Mouse (Mus musculus): ENCODE data around the gene Cfap43. TPM values are rescaled to one million over a fixed set of nuclear protein-coding genes. Genes with fewer than 3 reads are reported as not detected.

Gene Cfap43
- polyA plus RNA-seq, 1 experiment from 2014 or later: 0.19 TPM

DNA sequence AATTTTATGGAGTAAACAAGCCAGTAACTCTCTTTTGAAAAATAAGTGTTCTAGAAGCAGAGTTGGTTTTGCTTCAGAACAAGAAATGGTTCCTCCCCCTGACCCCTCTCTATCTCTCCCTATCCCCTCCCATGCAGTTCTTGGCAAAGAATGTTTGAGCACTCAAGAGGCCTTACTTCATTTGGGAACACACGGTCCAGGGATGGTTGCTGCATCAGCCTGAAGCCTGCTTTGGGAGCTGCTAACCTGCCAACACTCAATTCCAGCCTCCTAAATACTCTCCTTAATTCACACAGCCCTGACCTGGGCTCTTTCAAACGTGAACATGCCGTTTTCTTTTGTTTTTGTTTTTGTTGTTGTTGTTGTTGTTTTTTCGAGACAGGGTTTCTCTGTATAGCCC, 194.2 kb downstream of the Cfap43 start:
- DNase-seq (ENCODE audit: low spot score) (no peak), ATAC-seq (ENCODE audit: insufficient read depth, low FRiP score, low TSS enrichment) (no peak)
- Histone ChIP-seq H3K27ac (ENCODE audit: low read depth, low read length) (no peak overlapping the region), H3K4me3 (ENCODE audit: low read depth, low read length) (no peak overlapping the region), H3K27me3 (ENCODE audit: control insufficient read depth, insufficient read depth, low read length) (no peaks in the 10 kb centered on the region), H3K9ac (ENCODE audit: low read length) (no peak overlapping the region), H3K9me3 (ENCODE audit: control insufficient read depth, low read length) (no peaks in the 10 kb centered on the region), H3K36me3 (ENCODE audit: control insufficient read depth, insufficient read depth, low read length) (no peaks in the 10 kb centered on the region), H3K4me2 (ENCODE audit: low read depth) (no peak overlapping the region), H3K4me1 (ENCODE audit: control insufficient read depth, insufficient read depth, low read length) (no peaks in the 10 kb centered on the region)
- whole genome bisulfite sequencing: 79% methylated on average over 4 of the region's 4 CpGs

DNA sequence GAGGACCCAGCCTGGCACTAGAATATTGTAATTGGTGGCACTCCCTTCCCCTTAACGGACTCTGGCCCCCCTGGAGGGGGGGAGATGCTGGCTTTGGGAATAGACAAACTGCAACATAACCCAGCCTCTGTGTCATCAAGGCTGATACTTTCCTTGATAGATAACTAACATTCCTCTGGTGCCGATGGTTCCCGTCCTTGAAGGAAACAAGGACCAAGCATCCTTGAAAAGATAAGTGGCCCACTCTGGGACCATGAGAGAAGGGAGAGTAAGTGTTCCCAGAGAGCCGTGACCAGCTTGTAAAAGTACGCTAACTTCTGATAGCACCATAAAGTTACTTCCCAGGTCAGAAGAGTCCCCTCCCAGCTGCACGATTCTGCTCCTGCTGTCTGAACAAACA, 196.6 kb downstream of the Cfap43 start:
- H3K27ac ChIP-seq (ENCODE audit: low read depth, low read length): no peak overlapping the region
- ATAC-seq (ENCODE audit: insufficient read depth, low FRiP score, low TSS enrichment): no peak
- H3K9ac ChIP-seq (ENCODE audit: low read length): no peak overlapping the region
- H3K4me1 ChIP-seq (ENCODE audit: control insufficient read depth, insufficient read depth, low read length): no peaks in the 10 kb centered on the region
- H3K36me3 ChIP-seq (ENCODE audit: control insufficient read depth, insufficient read depth, low read length): no peaks in the 10 kb centered on the region
- DNase-seq (ENCODE audit: low spot score): no peak
- WGBS: 45% methylated on average over 6 of the region's 6 CpGs
- no peaks in the 10 kb centered on the region for H3K27me3 ChIP-seq (ENCODE audit: control insufficient read depth, insufficient read depth, low read length)
- no peak overlapping the region for H3K4me2 ChIP-seq (ENCODE audit: low read depth)
- H3K9me3 ChIP-seq (ENCODE audit: control insufficient read depth, low read length): no peaks in the 10 kb centered on the region
- H3K4me3 ChIP-seq (ENCODE audit: low read depth, low read length): no peak overlapping the region

DNA sequence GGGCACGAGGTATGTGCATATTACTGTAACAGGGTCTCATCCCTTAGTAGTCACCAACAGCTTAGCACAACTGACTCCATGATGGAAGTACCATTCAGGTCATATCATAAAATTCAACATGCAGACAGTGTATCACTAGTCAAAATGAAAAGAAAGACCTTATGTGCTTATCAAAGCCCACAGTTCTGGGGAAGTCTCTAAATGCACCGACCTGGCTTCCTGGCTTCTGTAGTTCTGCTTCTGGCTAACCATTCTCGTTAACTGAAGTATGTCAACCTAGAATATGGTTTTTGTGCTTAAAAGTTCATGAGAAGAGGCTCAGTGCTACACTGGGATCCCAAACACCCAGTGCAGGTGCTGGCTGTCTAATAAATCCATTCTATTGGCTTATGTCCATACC, 199.9 kb downstream of the Cfap43 start:
- 91% methylated on average over 3 of the region's 3 CpGs for WGBS
- H3K27me3 ChIP-seq (ENCODE audit: control insufficient read depth, insufficient read depth, low read length): no peaks in the 10 kb centered on the region

DNA sequence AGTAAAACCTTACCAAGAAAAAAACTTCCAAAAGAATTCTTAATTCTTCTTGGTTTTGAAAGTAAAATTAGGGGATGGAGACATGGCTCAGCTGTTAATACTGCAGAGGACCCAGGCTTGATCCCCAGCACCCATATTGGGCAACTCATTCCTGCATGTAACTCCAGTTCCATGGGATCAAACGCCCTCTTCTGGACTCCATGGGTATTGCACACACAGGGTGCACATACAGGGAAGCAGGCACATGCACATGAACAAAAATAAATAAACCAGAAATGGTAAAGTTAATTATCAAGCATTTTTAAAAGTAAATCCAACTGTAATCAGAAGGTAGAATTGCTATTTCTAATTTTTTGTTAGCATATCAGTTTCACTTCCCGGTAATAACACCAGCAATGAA, 202.9 kb downstream of the Cfap43 start:
- Histone ChIP-seq H3K36me3 (ENCODE audit: control insufficient read depth, insufficient read depth, low read length) (no peaks in the 10 kb centered on the region), H3K9me3 (ENCODE audit: control insufficient read depth, low read length) (no peaks in the 10 kb centered on the region), H3K27ac (ENCODE audit: low read depth, low read length) (no peak overlapping the region), H3K9ac (ENCODE audit: low read length) (no peak overlapping the region), H3K4me2 (ENCODE audit: low read depth) (no peak overlapping the region), H3K27me3 (ENCODE audit: control insufficient read depth, insufficient read depth, low read length) (no peaks in the 10 kb centered on the region), H3K4me1 (ENCODE audit: control insufficient read depth, insufficient read depth, low read length) (no peaks in the 10 kb centered on the region), H3K4me3 (ENCODE audit: low read depth, low read length) (no peak overlapping the region)
- DNase-seq (ENCODE audit: low spot score): no peak
- no peak for ATAC-seq (ENCODE audit: insufficient read depth, low FRiP score, low TSS enrichment)
- WGBS: 65% methylated on average over 2 of the region's 2 CpGs

More for the DNA sequence above, 199.9 kb downstream of the Cfap43 start:
- no peaks in the 10 kb centered on the region for H3K9me3 ChIP-seq (ENCODE audit: control insufficient read depth, low read length)
- no peak overlapping the region for H3K9ac ChIP-seq (ENCODE audit: low read length)
- no peak overlapping the region for H3K4me2 ChIP-seq (ENCODE audit: low read depth)
- DNase-seq (ENCODE audit: low spot score) (no peak), ATAC-seq (ENCODE audit: insufficient read depth, low FRiP score, low TSS enrichment) (no peak)
- no peaks in the 10 kb centered on the region for H3K4me1 ChIP-seq (ENCODE audit: control insufficient read depth, insufficient read depth, low read length)
- H3K36me3 ChIP-seq (ENCODE audit: control insufficient read depth, insufficient read depth, low read length): no peaks in the 10 kb centered on the region
- H3K27ac ChIP-seq (ENCODE audit: low read depth, low read length): no peak overlapping the region
- no peak overlapping the region for H3K4me3 ChIP-seq (ENCODE audit: low read depth, low read length)

DNA sequence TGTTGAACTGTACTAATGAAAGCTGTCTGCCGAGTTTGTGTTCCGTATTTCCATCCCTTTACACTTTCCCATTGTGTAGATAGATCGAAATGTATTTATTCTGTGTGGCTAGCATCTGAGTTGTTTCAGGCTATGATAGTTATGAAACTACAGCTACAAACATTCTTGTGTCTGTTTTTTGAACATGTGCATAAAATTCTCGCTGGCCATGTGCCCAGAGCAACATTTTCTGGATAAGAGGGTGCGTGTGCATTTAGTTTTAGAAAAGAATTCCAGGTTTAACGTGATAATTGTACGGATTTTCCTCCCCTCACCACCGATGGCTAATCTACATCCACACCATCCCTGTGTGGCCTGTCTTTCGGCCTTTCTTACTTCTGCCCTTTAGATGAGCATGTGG, 205.6 kb downstream of the Cfap43 start:
- ATAC-seq (ENCODE audit: insufficient read depth, low FRiP score, low TSS enrichment) (no peak), DNase-seq (ENCODE audit: low spot score) (no peak)
- H3K27ac ChIP-seq (ENCODE audit: low read depth, low read length): no peak overlapping the region
- no peaks in the 10 kb centered on the region for H3K9me3 ChIP-seq (ENCODE audit: control insufficient read depth, low read length)
- no peak overlapping the region for H3K4me3 ChIP-seq (ENCODE audit: low read depth, low read length)
- 91% methylated on average over 9 of the region's 9 CpGs for WGBS
- H3K27me3 ChIP-seq (ENCODE audit: control insufficient read depth, insufficient read depth, low read length): no peaks in the 10 kb centered on the region
- H3K4me2 ChIP-seq (ENCODE audit: low read depth): no peak overlapping the region
- H3K36me3 ChIP-seq (ENCODE audit: control insufficient read depth, insufficient read depth, low read length): no peaks in the 10 kb centered on the region
- no peak overlapping the region for H3K9ac ChIP-seq (ENCODE audit: low read length)
- no peaks in the 10 kb centered on the region for H3K4me1 ChIP-seq (ENCODE audit: control insufficient read depth, insufficient read depth, low read length)

DNA sequence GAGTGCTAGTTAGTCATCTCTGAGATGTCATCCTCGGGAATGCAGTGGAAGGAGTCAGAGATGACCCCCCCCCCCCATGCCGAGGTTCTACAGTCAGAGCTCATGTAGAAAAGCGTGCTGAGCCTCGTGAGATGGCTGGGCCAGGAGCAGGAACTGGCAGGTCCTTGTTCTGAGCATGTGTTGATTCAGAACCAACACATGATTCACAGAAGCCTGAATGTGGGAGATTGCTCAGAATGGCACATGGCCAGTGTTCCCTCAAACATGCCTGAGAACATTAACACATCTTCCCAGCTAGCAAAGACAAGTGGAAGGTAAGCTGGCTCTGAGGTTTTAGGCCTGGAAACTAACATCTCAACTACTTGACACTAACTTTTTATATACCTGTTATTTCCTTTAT, 208.7 kb downstream of the Cfap43 start:
- DNase-seq (ENCODE audit: low spot score) (no peak), ATAC-seq (ENCODE audit: insufficient read depth, low FRiP score, low TSS enrichment) (no peak)
- Histone ChIP-seq H3K4me2 (ENCODE audit: low read depth) (no peak overlapping the region), H3K9ac (ENCODE audit: low read length) (no peak overlapping the region), H3K27ac (ENCODE audit: low read depth, low read length) (no peak overlapping the region), H3K4me1 (ENCODE audit: control insufficient read depth, insufficient read depth, low read length) (no peaks in the 10 kb centered on the region), H3K36me3 (ENCODE audit: control insufficient read depth, insufficient read depth, low read length) (no peaks in the 10 kb centered on the region), H3K9me3 (ENCODE audit: control insufficient read depth, low read length) (no peaks in the 10 kb centered on the region), H3K27me3 (ENCODE audit: control insufficient read depth, insufficient read depth, low read length) (no peaks in the 10 kb centered on the region), H3K4me3 (ENCODE audit: low read depth, low read length) (no peak overlapping the region)
- WGBS: 86% methylated on average over 4 of the region's 4 CpGs

DNA sequence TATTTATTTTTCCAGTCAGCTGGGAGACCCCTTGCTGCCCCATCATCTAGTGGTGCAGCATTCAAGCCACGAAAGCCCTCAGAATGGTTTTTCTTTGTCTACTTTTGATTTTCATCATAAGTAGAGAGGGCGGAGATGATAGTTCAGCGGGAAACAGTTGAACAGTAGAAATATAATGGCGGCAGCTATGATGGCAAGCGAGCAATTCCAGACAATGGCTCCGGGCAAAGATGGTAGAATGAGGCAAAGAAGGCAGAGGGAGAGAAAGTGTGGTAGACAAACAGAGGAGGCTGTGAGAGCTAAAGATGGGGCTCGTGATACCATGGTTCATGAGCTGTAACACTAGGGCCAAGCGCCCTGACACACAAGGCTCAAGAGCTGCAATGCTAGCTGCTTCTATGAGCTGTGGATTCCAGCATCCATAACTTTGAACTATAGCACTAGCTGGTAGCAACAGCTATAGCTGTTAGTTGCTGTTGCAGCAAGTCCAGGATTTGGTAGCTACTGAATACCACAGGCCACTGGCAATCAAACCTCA, 213.2 kb downstream of the Cfap43 start:
- no peak for DNase-seq (ENCODE audit: low spot score)
- Histone ChIP-seq H3K27ac (ENCODE audit: low read depth, low read length) (no peak overlapping the region), H3K36me3 (ENCODE audit: control insufficient read depth, insufficient read depth, low read length) (no peaks in the 10 kb centered on the region), H3K9me3 (ENCODE audit: control insufficient read depth, low read length) (no peaks in the 10 kb centered on the region), H3K27me3 (ENCODE audit: control insufficient read depth, insufficient read depth, low read length) (no peaks in the 10 kb centered on the region), H3K9ac (ENCODE audit: low read length) (no peak overlapping the region), H3K4me1 (ENCODE audit: control insufficient read depth, insufficient read depth, low read length) (no peaks in the 10 kb centered on the region), H3K4me2 (ENCODE audit: low read depth) (no peak overlapping the region), H3K4me3 (ENCODE audit: low read depth, low read length) (no peak overlapping the region)
- no peak for ATAC-seq (ENCODE audit: insufficient read depth, low FRiP score, low TSS enrichment)
- 89% methylated on average over 8 of the region's 8 CpGs for WGBS

DNA sequence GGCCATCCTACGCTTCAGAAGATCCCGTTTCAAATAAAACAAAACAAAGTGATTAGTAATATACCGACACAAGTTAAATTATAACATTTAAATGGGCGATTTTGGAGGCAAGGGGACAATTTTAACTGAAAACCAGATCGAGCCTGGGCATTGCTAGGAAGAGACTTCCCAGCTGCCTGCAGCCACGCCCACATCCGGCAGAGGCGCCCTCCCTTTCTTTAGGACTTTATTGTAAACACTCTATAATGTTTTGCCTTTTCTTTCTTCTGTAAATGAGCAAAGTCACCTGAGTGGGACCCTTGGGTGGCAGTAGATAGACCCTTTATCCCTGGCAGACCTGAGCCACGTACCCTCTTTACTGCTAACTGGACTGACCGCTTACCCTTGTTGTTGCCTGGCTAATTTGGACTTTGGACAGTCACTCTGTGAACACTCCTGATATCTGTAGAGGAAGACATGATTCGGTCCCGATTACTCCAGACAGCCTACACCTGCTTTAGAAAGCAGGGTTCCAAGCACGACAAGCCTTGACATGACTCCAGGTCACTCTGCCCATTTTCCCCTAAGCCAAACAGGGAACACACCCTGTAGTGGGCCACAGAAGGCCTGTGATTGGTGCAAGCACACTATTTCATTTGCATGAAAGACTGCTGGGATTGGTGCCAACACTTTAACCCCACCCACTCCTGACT, 213.9 kb downstream of the Cfap43 start:
- Histone ChIP-seq H3K36me3 (ENCODE audit: control insufficient read depth, insufficient read depth, low read length) (no peaks in the 10 kb centered on the region), H3K27ac (ENCODE audit: low read depth, low read length) (no peak overlapping the region), H3K9ac (ENCODE audit: low read length) (no peak overlapping the region), H3K4me2 (ENCODE audit: low read depth) (no peak overlapping the region), H3K9me3 (ENCODE audit: control insufficient read depth, low read length) (no peaks in the 10 kb centered on the region), H3K4me3 (ENCODE audit: low read depth, low read length) (no peak overlapping the region), H3K27me3 (ENCODE audit: control insufficient read depth, insufficient read depth, low read length) (no peaks in the 10 kb centered on the region), H3K4me1 (ENCODE audit: control insufficient read depth, insufficient read depth, low read length) (no peaks in the 10 kb centered on the region)
- DNase-seq (ENCODE audit: low spot score): no peak
- 72% methylated on average over 13 of the region's 13 CpGs for WGBS
- no peak for ATAC-seq (ENCODE audit: insufficient read depth, low FRiP score, low TSS enrichment)

DNA sequence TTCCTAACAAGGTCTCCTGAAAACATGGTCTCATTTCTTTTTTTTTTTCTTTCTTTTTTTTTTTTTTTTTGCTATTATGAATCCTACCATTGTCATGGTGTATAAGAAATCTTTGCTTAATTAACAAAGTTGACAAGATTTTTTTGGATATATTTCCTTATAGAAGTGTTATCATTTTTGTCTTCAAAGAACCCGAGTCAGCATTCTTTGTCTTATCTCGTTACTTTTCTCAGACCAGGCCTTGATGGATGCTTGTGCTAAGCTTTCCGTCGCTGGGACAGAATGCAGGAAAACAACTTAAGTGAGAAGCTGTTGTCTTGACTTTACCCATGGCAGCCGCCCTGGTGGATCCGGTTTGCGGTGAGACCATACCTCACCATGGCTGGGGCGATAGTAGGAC, 218.6 kb downstream of the Cfap43 start:
- Histone ChIP-seq H3K36me3 (ENCODE audit: control insufficient read depth, insufficient read depth, low read length) (no peaks in the 10 kb centered on the region), H3K4me1 (ENCODE audit: control insufficient read depth, insufficient read depth, low read length) (no peaks in the 10 kb centered on the region), H3K4me3 (ENCODE audit: low read depth, low read length) (no peak overlapping the region), H3K27me3 (ENCODE audit: control insufficient read depth, insufficient read depth, low read length) (no peaks in the 10 kb centered on the region), H3K9me3 (ENCODE audit: control insufficient read depth, low read length) (no peaks in the 10 kb centered on the region), H3K27ac (ENCODE audit: low read depth, low read length) (no peak overlapping the region), H3K4me2 (ENCODE audit: low read depth) (no peak overlapping the region), H3K9ac (ENCODE audit: low read length) (no peak overlapping the region)
- DNase-seq (ENCODE audit: low spot score) (no peak), ATAC-seq (ENCODE audit: insufficient read depth, low FRiP score, low TSS enrichment) (no peak)
- WGBS: 91% methylated on average over 8 of the region's 8 CpGs
